Mouse (Mus musculus): ENCODE measurements around the gene Tmem238l. TPM values are rescaled to one million over a fixed set of nuclear protein-coding genes. Genes with fewer than 3 reads are reported as not detected.

The Tmem238l gene
- polyA plus RNA-seq, 1 experiment: not detected

DNA sequence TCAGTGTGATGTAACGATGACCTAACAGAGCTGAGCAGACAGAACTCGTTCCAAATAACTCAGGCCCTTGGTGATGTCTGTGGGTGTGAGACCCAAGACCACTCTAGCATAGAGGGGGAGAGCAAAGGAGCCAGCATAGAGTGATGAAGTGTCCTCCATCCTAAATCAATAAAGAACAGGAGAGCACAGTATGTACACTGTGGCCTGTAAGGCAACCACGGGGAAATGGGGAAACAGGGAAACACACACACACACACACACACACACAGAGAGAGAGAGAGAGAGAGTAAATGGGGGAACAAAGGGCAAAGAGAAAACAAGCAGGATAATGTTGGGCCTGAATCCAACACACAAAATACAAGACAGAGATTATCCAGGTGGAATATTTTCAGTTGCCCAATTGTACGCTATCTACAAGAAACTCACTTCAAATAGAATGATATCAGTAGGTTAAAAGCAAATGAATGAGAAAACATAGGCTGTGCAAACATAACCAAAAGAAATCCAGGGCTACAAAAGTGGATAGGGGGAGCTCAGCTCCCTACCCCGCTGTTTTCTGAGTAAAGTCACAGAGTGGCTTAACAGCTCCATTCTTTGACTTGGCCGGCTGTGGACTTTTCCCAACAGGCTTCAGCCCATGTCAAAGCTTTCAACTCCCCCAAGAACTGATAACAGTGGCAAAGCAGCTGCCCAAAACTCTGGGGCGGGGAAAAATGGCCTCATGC is 19.3 kb downstream of the Tmem238l start:
- no peak overlapping the region for H3K27ac ChIP-seq (ENCODE audit: insufficient read depth, low read length)
- H3K4me3 ChIP-seq (ENCODE audit: insufficient read depth, low read length): no peak overlapping the region
- H3K4me1 ChIP-seq (ENCODE audit: control insufficient read depth, insufficient read depth, low read length): no peaks in the 10 kb centered on the region
- TF ChIP-seq POLR2A (IDR thresholded peaks at IDR 0.05; ENCODE audit: low read depth, low read length): no peak
- TF ChIP-seq CTCF (IDR thresholded peaks at IDR 0.05; ENCODE audit: borderline replicate concordance, insufficient read depth, low read length): no peak

DNA sequence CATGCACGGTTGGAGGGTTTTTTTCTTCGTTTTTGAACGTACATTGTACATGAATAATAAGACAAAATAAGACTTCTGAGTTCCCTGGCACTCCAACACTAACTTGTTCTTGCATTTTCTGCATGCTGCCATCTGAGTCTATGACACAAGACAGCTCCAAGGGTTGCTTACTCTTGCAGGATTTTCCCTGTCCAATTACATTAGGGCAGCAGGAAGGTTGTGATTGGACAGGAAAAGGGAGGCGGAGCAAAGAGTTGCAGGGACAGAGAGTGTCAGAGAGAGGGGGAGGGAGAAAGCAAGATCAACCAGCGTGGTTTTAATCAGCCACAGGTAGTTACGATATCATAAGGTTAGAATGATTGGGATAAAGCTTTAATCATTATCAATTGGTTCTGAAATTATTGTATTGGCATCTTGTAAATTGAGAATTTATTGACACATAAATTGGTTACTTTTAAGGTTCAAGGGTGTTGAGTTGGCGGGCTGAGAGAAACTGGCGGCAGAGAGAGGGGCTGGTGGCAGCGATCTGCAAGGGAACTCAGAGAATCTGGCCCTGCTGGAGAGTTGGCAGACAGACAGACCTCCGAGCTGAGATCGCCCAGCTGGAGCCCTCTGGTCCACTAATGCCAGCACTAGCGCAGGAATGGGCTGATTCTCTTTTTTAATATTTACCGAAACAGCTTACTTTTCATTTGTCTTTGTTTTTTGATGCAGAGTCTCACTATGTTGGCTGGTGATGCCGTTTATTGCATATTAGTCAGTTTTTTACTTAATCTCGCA is 25.1 kb downstream of the Tmem238l start:
- Histone ChIP-seq H3K4me3 (ENCODE audit: insufficient read depth, low read length) (no peak overlapping the region), H3K4me1 (ENCODE audit: control insufficient read depth, insufficient read depth, low read length) (0 out of 2 replicates have a peak, but pooled peaks cover 3% of the 10 kb centered on the region), H3K27ac (ENCODE audit: insufficient read depth, low read length) (no peak overlapping the region)
- TF ChIP-seq POLR2A (IDR thresholded peaks at IDR 0.05; ENCODE audit: low read depth, low read length) (no peak), CTCF (IDR thresholded peaks at IDR 0.05; ENCODE audit: borderline replicate concordance, insufficient read depth, low read length) (no peak)

DNA sequence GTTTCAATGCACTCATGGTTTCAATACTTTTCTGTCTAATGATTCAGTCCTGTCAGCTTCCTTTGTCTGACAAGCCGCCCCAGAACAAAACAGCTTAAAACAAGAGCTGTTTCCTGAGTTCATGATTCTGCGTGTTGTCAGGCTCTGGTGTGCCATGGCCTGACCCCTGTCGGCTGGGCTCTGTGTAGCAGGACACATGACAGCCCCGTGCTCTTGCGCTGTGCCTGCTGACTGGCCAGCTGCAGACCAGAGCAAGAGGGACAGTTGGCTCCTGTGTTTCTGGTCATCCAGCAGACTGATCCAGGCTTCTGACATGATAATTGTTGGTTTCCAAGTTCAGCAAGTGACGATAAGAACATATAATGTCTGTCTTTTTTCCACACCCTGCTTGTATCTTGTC is 26.4 kb downstream of the Tmem238l start:
- H3K27ac ChIP-seq (ENCODE audit: insufficient read depth, low read length): no peak overlapping the region
- H3K4me3 ChIP-seq (ENCODE audit: insufficient read depth, low read length): no peak overlapping the region
- 0 out of 2 replicates have a peak, but pooled peaks cover 3% of the 10 kb centered on the region for H3K4me1 ChIP-seq (ENCODE audit: control insufficient read depth, insufficient read depth, low read length)
- TF ChIP-seq CTCF (IDR thresholded peaks at IDR 0.05; ENCODE audit: borderline replicate concordance, insufficient read depth, low read length) (peak; percentile 55; the same call in 1 of the 2 replicates), POLR2A (IDR thresholded peaks at IDR 0.05; ENCODE audit: low read depth, low read length) (no peak)

DNA sequence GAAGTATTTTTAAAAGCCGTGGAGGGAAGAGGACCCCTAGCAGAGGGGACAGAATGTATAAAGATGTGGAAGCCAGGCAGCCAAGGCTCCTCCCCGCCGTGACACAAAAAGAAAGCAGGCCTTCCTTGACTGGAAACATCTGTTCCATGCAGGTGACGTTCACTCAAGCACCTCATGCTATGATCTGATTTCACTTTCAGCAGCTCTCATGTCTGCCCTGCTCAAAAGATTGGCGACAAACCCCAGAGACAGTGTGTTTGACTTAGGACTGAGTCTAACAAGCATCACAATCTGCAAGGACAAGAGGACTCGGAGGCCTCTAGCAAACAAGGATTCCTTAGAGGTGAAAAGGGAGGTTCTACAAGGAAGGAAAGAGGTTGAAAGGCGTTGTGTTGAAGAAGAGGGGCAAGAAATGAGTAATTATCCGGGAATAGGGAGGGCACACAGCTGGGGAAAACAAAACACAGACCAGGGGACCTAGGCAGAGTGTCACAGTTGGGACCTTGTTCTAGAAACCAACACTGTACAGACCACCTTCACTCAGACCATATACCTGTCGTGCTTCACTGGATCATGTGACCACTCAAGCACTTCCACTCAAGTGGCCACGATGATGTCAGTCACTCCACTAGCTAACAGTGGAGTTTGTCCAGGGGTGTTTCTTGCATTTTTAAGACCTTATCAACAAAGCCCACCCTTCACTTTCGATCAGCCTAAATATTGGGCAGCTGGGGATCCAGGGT is 27.2 kb downstream of the Tmem238l start:
- TF ChIP-seq POLR2A (IDR thresholded peaks at IDR 0.05; ENCODE audit: low read depth, low read length): no peak
- H3K27ac ChIP-seq (ENCODE audit: insufficient read depth, low read length): no peak overlapping the region
- no peak overlapping the region for H3K4me3 ChIP-seq (ENCODE audit: insufficient read depth, low read length)
- 0 out of 2 replicates have a peak, but pooled peaks cover 3% of the 10 kb centered on the region for H3K4me1 ChIP-seq (ENCODE audit: control insufficient read depth, insufficient read depth, low read length)

DNA sequence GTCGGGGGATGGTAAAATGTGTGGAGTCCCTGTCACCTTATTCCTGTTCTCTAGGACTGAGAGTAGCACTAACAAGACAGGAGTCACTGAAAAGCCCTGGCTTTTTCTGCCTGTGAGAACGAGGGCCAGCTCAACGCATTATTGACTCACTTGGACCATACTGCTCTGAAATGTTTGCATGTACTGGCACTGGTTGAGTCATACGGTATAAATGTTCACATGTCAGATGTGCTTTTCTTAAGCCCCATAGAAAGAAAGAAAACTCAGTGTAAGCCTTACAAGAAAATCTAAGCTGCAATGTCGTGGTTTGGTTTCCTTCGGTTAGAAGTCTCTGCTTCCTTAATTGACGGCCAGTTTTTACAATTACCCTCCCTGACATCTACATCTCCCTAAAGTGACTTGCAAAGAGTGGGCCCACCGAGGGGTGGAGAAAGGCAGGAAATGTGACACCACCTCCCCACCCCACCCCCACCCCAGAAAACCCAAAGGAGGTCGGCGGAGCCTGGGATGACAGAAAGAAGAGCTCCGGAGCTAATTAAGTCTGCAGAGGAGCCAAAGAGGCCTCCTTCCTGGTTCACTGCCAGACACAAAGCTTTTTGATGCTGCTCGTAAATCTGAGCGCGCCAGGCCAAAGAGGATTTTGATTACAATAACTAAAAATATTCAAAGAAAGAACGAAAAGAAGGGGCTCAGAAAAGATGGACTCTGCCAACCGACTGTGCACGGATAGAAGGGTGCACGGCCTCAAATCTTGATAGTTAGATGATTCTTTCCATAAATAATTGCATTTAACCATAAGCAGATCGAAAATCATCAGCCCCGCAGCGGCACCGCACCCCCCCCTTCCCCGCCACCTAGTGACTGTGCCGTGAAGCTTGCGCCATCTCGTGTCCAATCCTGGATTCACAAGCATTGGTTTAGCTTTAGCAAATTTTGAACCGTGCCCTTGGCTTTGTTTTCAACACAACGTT is 28.0 kb downstream of the Tmem238l start:
- H3K4me1 ChIP-seq (ENCODE audit: control insufficient read depth, insufficient read depth, low read length): 0 out of 2 replicates have a peak, but pooled peaks cover 3% of the 10 kb centered on the region
- peak overlapping the region; percentile 63 for H3K27ac ChIP-seq (ENCODE audit: insufficient read depth, low read length)
- peak overlapping the region; percentile 52 for H3K4me3 ChIP-seq (ENCODE audit: insufficient read depth, low read length)
- TF ChIP-seq CTCF (IDR thresholded peaks at IDR 0.05; ENCODE audit: borderline replicate concordance, insufficient read depth, low read length) (peak; percentile 92), POLR2A (IDR thresholded peaks at IDR 0.05; ENCODE audit: low read depth, low read length) (no peak)

DNA sequence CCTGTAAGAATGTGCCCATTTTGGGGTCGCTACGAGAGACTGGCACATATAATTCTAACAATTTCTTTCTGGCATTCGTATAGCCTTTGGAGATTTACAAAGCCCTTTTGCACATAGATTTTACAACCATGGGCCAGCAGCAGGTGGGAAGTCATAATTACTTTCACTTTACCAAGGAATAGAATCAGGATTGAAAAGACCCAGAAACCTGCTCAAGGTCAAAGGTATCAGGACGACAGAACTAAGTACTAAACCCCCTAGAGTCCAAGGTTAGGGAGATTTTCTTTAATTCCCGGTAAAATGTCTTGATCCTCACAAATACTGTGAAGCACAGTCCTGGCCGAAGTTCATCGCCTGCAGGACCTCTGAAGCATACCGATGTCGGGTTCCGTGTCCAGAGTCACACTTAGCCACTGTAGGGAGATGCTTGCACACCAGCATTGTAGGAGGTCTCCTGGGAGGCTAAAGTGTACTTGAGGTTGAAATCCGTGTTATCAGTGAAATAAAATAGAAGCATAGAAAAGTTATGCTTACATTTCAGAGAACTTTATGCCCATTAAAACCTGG is 28.8 kb downstream of the Tmem238l start:
- Histone ChIP-seq H3K27ac (ENCODE audit: insufficient read depth, low read length) (no peak overlapping the region), H3K4me1 (ENCODE audit: control insufficient read depth, insufficient read depth, low read length) (0 out of 2 replicates have a peak, but pooled peaks cover 3% of the 10 kb centered on the region), H3K4me3 (ENCODE audit: insufficient read depth, low read length) (peak overlapping the region; percentile 52)
- TF ChIP-seq POLR2A (IDR thresholded peaks at IDR 0.05; ENCODE audit: low read depth, low read length) (no peak), CTCF (IDR thresholded peaks at IDR 0.05; ENCODE audit: borderline replicate concordance, insufficient read depth, low read length) (no peak)

DNA sequence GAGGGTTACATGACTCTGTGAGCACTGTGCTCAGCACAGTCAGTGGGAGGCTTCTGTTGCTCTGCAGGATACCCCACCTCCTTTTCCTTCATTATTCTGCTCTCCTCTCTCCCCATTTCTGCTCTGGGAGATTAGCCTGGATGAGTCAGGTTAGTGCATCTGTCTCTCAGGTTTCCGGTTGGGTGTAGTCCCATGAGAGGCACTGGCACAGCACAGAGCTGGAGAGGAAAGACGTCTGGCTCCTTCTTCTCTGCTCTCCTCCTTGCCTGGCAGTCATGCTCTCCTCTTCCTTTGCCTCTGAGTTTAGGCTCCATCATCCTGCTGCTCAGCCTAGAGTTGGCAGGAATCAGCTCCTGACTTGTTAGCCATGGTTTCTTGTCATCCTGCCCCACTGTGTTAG is 35.7 kb downstream of the Tmem238l start:
- TF ChIP-seq CTCF (IDR thresholded peaks at IDR 0.05; ENCODE audit: borderline replicate concordance, insufficient read depth, low read length): no peak
- no peak for TF ChIP-seq POLR2A (IDR thresholded peaks at IDR 0.05; ENCODE audit: low read depth, low read length)
- Histone ChIP-seq H3K4me3 (ENCODE audit: insufficient read depth, low read length) (no peak overlapping the region), H3K27ac (ENCODE audit: insufficient read depth, low read length) (no peak overlapping the region), H3K4me1 (ENCODE audit: control insufficient read depth, insufficient read depth, low read length) (no peaks in the 10 kb centered on the region)

DNA sequence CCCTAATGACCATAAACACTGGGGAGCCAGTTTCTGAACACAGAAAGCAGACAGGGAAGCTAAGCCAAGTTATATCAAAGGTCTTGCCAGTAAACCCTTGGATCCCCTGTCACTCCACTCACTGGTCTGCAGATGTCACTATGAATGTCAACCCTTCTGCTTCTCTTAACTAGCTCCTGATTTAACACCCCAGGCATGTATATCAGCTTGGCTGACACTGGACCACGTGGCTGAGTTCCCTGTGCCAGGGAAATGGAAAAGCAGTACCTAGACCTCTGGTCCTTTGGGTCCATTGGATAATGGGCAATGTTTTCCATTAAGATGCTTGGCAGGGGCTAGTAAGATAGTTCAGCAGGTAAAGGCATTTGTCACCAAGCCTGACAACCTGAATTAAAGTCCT is 37.2 kb downstream of the Tmem238l start:
- Histone ChIP-seq H3K4me3 (ENCODE audit: insufficient read depth, low read length) (no peak overlapping the region), H3K4me1 (ENCODE audit: control insufficient read depth, insufficient read depth, low read length) (no peaks in the 10 kb centered on the region), H3K27ac (ENCODE audit: insufficient read depth, low read length) (no peak overlapping the region)
- TF ChIP-seq POLR2A (IDR thresholded peaks at IDR 0.05; ENCODE audit: low read depth, low read length) (no peak), CTCF (IDR thresholded peaks at IDR 0.05; ENCODE audit: borderline replicate concordance, insufficient read depth, low read length) (no peak)
